Mouse (Mus musculus): ENCODE measurements around the gene Zdhhc3.

GRCm38 (mm10) chr9:123150241-123151020, 37.4 kb upstream of the Zdhhc3 start, which contains the start of gene Clec3b:
- TF ChIP-seq POLR2A (IDR thresholded peaks at IDR 0.05; ENCODE audit: control insufficient read depth, extremely low read depth, insufficient read depth, low read length, poor library complexity) (no peak), CTCF (IDR thresholded peaks at IDR 0.05; ENCODE audit: borderline replicate concordance, control insufficient read depth, extremely low read depth, insufficient read depth, low read length, poor library complexity) (no peak)
